Mouse (Mus musculus): ENCODE measurements around the gene Braf.
"Not testable (repeated sequence)": the region's sequence is repeated elsewhere in the genome, so short reads cannot be mapped to it uniquely, and the experiment has no call there.

The Braf gene

GRCm38 (mm10) chr6:39724866-39725711 lies at the start of gene Braf:
TSS of gene Braf (minus strand) at chr6:39725463.
- peak; percentile 92 for ATAC-seq (ENCODE audit: low TSS enrichment)

- ATAC-seq (ENCODE audit: low TSS enrichment): no peak
Observed at GRCm38 (mm10) chr6:39775029-39775428, 49.8 kb upstream of the Braf start.

GRCm38 (mm10) chr6:39757229-39757628 lies 32.0 kb upstream of the Braf start:
- no peak for ATAC-seq (ENCODE audit: low TSS enrichment)

- no peak for ATAC-seq (ENCODE audit: low TSS enrichment)
Observed at GRCm38 (mm10) chr6:39749881-39750280, 24.6 kb upstream of the Braf start.

- no peak for ATAC-seq (ENCODE audit: low TSS enrichment)
Observed at GRCm38 (mm10) chr6:39747094-39747493, 21.8 kb upstream of the Braf start.

GRCm38 (mm10) chr6:39745456-39745855 lies 20.2 kb upstream of the Braf start:
- ATAC-seq (ENCODE audit: low TSS enrichment): no peak

- not testable (repeated sequence) for ATAC-seq (ENCODE audit: low TSS enrichment)
Observed at GRCm38 (mm10) chr6:39739698-39740097, 14.4 kb upstream of the Braf start.

- ATAC-seq (ENCODE audit: low TSS enrichment): no peak
Observed at GRCm38 (mm10) chr6:39728095-39728494, 2.8 kb upstream of the Braf start.

- ATAC-seq (ENCODE audit: low TSS enrichment): no peak
Observed at GRCm38 (mm10) chr6:39726149-39726548, 886 bp upstream of the Braf start.

- peak; percentile 42 for ATAC-seq (ENCODE audit: low TSS enrichment)
Observed at GRCm38 (mm10) chr6:39724542-39724865, 759 bp downstream of the Braf start.

GRCm38 (mm10) chr6:39724071-39724470 lies 1.2 kb downstream of the Braf start:
- ATAC-seq (ENCODE audit: low TSS enrichment): no peak

GRCm38 (mm10) chr6:39718567-39718966 lies 6.7 kb downstream of the Braf start:
- peak; percentile 85 for ATAC-seq (ENCODE audit: low TSS enrichment)

GRCm38 (mm10) chr6:39717049-39717448 lies 8.2 kb downstream of the Braf start:
- ATAC-seq (ENCODE audit: low TSS enrichment): no peak

GRCm38 (mm10) chr6:39714341-39714740 lies 10.9 kb downstream of the Braf start:
- ATAC-seq (ENCODE audit: low TSS enrichment): no peak

GRCm38 (mm10) chr6:39713399-39713798 lies 11.9 kb downstream of the Braf start:
- ATAC-seq (ENCODE audit: low TSS enrichment): no peak

GRCm38 (mm10) chr6:39705625-39706024 lies 19.6 kb downstream of the Braf start:
- ATAC-seq (ENCODE audit: low TSS enrichment): no peak

- ATAC-seq (ENCODE audit: low TSS enrichment): no peak
Observed at GRCm38 (mm10) chr6:39693126-39693525, 32.1 kb downstream of the Braf start.

GRCm38 (mm10) chr6:39686839-39687238 lies 38.4 kb downstream of the Braf start:
- ATAC-seq (ENCODE audit: low TSS enrichment): not testable (repeated sequence)

- no peak for ATAC-seq (ENCODE audit: low TSS enrichment)
Observed at GRCm38 (mm10) chr6:39681795-39682194, 43.5 kb downstream of the Braf start.

GRCm38 (mm10) chr6:39680524-39680923 lies 44.7 kb downstream of the Braf start:
- peak; percentile 60; the same call in 1 of the 2 replicates for ATAC-seq (ENCODE audit: low TSS enrichment)

- no peak for ATAC-seq (ENCODE audit: low TSS enrichment)
Observed at GRCm38 (mm10) chr6:39678241-39678640, 47.0 kb downstream of the Braf start.

GRCm38 (mm10) chr6:39675081-39675480 lies 50.2 kb downstream of the Braf start:
- peak; percentile 99 for ATAC-seq (ENCODE audit: low TSS enrichment)

- no peak for ATAC-seq (ENCODE audit: low TSS enrichment)
Observed at GRCm38 (mm10) chr6:39611296-39611695, 114.0 kb downstream of the Braf start.

- no peak for ATAC-seq (ENCODE audit: low TSS enrichment)
Observed at GRCm38 (mm10) chr6:39610207-39610606, 115.1 kb downstream of the Braf start.
